Mouse (Mus musculus) small intestine, adult 2 months (tissue): Measurements from ENCODE around the gene Timp2.

Experiments used
- CTCF ChIP-seq: fragments of 200-500 bp; IDR thresholded peaks from 2 replicates; pipeline ENCODE4 v1.5.1; 2012; ENCODE audit warnings: low read depth, mild to moderate bottlenecking, control low read depth, inconsistent platforms, low read length, moderate library complexity, mixed read lengths; ENCODE audit not compliant: insufficient replicate concordance, insufficient read length; ENCODE audit errors: extremely low read depth
- POLR2A ChIP-seq: fragments of 200-500 bp; IDR thresholded peaks from 2 replicates; pipeline ENCODE4 v1.6.1; 2012; ENCODE audit warnings: low read depth, mild to moderate bottlenecking, control low read depth, inconsistent platforms, low read length, moderate library complexity

GRCm38 (mm10) chr11:118347911-118348310 lies 7.6 kb downstream of the Timp2 start:
- TF ChIP-seq POLR2A (no peak), CTCF (no peak)
